7 mouse cellular contexts compared by ENCODE assay signal in genomic region chr16:35660222-35660621, GRCm38 (mm10).
DNase-seq lines count a peak whose midpoint lies in the region; ATAC-seq and TF ChIP-seq lines count a peak whose summit lies in the region.

No protein-coding gene starts in this region.

- no peaks in the 10 kb centered on the region for H3K36me3 ChIP-seq in ES-E14 (ENCODE audit: control insufficient read depth, insufficient read depth, low read length, poor library complexity, severe bottlenecking)
- H3K36me3 ChIP-seq in hindbrain, embryonic 11.5 days (ENCODE audit: control insufficient read depth, insufficient read depth, low read length): peaks cover 18% of the 10 kb centered on the region
- H3K36me3 ChIP-seq in liver, embryonic 15.5 days (replicated peaks): no peaks in the 10 kb centered on the region

- WGBS in hindbrain, embryonic 11.5 days: 22% methylated on average over 36 of the region's 36 CpGs
- 7% methylated on average over 36 of the region's 36 CpGs for WGBS in liver, embryonic 15.5 days (ENCODE audit: insufficient replicate concordance)

- H3K27me3 ChIP-seq in hindbrain, embryonic 11.5 days (ENCODE audit: control insufficient read depth, insufficient read depth, low read length): peaks cover 4% of the 10 kb centered on the region; the same call in 1 of the 2 replicates
- peaks cover 41% of the 10 kb centered on the region for H3K27me3 ChIP-seq in liver, embryonic 15.5 days

- peak overlapping the region; percentile 41 for H3K9ac ChIP-seq in ES-E14 (ENCODE audit: insufficient read depth, low read depth, low read length, poor library complexity, severe bottlenecking)
- H3K9ac ChIP-seq in hindbrain, embryonic 11.5 days (ENCODE audit: low read depth, low read length): no peak overlapping the region
- no peak overlapping the region for H3K9ac ChIP-seq in liver, embryonic 15.5 days

- H3K4me3 ChIP-seq in ES-E14 (ENCODE audit: insufficient read depth in 1 of 2, low read depth in 1 of 2, low read length in 2 of 2, poor library complexity in 1 of 2, severe bottlenecking in 1 of 2): peak overlapping the region; percentile 54 to 70
- peak overlapping the region; percentile 4; the same call in 1 of the 2 replicates for H3K4me3 ChIP-seq in hindbrain, embryonic 11.5 days (ENCODE audit: low read depth, low read length)
- 0 out of 2 replicates have a peak overlapping the region, but pooled peaks have one; percentile 14 for H3K4me3 ChIP-seq in liver, embryonic 15.5 days (replicated peaks)

- no peak for DNase-seq in ES-E14 (ENCODE audit: low read depth, low spot score)
- DNase-seq in adrenal gland, postnatal 25 days: peak; percentile 43
- peak; percentile 23 for DNase-seq in hindbrain, embryonic 11.5 days (ENCODE audit: low spot score)
- DNase-seq in left cerebral cortex, adult 9 months (ENCODE audit: low spot score in 2 of 2): no peak
- no peak for DNase-seq in ovary, postnatal 10 days (ENCODE audit: low spot score)
- DNase-seq in left cerebral cortex, adult 18-20 months (ENCODE audit: low spot score in 2 of 2): no peak

- no peak for ATAC-seq in hindbrain, embryonic 11.5 days (ENCODE audit: low FRiP score)
- no peak for ATAC-seq in liver, embryonic 15.5 days (ENCODE audit: insufficient read depth)

- in situ Hi-C loops in ES-E14 (cut with MboI; ENCODE audit: low sequenced_read_pairs in 2 of 2, unreplicated experiment in 2 of 2): no loop called here

- H3K4me1 ChIP-seq in ES-E14 (ENCODE audit: control insufficient read depth in 2 of 2, insufficient read depth in 2 of 2, low read length in 2 of 2, poor library complexity in 1 of 2): peaks cover 0 to 2% of the 10 kb centered on the region in 2 experiments; a peak in 1 of 4 replicates
- no peaks in the 10 kb centered on the region for H3K4me1 ChIP-seq in hindbrain, embryonic 11.5 days (replicated peaks; ENCODE audit: control insufficient read depth, insufficient read depth, low read length)
- H3K4me1 ChIP-seq in liver, embryonic 15.5 days (replicated peaks): no peaks in the 10 kb centered on the region

- H3K4me2 ChIP-seq in hindbrain, embryonic 11.5 days (replicated peaks; ENCODE audit: low read depth, low read length): peak overlapping the region; percentile 25
- peak overlapping the region; percentile 44 for H3K4me2 ChIP-seq in liver, embryonic 15.5 days

- no peak overlapping the region for H3K27ac ChIP-seq in ES-E14 (ENCODE audit: insufficient read depth, low read depth, low read length, poor library complexity, severe bottlenecking)
- H3K27ac ChIP-seq in hindbrain, embryonic 11.5 days (ENCODE audit: low read depth, low read length): no peak overlapping the region
- no peak overlapping the region for H3K27ac ChIP-seq in liver, embryonic 15.5 days (replicated peaks)

- H3K9me3 ChIP-seq in ES-E14 (ENCODE audit: control insufficient read depth, insufficient read depth, low read depth, low read length): no peaks in the 10 kb centered on the region
- H3K9me3 ChIP-seq in hindbrain, embryonic 11.5 days (ENCODE audit: control insufficient read depth, low read length): no peaks in the 10 kb centered on the region
- no peaks in the 10 kb centered on the region for H3K9me3 ChIP-seq in liver, embryonic 15.5 days (replicated peaks)

TF ChIP-seq in ES-E14, 5 proteins besides CTCF, POLR2A, EP300 and RAD21:
- TF ChIP-seq ZC3H11A (IDR thresholded peaks at IDR 0.05; ENCODE audit: borderline replicate concordance, low read depth, low read length): no peak
- no peak for TF ChIP-seq HCFC1 (IDR thresholded peaks at IDR 0.05; ENCODE audit: borderline replicate concordance, insufficient read depth, low read length)
- no peak for TF ChIP-seq MAFK (IDR thresholded peaks at IDR 0.05; ENCODE audit: insufficient read depth, low read depth, low read length)
- TF ChIP-seq ZNF384 (IDR thresholded peaks at IDR 0.05; ENCODE audit: low read depth, low read length): no peak
- TF ChIP-seq CHD2 (IDR thresholded peaks at IDR 0.05; ENCODE audit: low read depth, low read length): no peak

Comparison
In these comparisons a context has a peak if more than half of its experiments do, and no peak if none do; other contexts are left out.
1. DNase-seq: peak in adrenal gland, postnatal 25 days (single experiment) and hindbrain, embryonic 11.5 days (single experiment); none in ES-E14 (single experiment), left cerebral cortex, adult 9 months (0 of 2), ovary, postnatal 10 days (single experiment) and left cerebral cortex, adult 18-20 months (0 of 2).
2. H3K4me3 ChIP-seq: peak in every context shown above with its lines; median percentile 62 in ES-E14; 14 in liver, embryonic 15.5 days; 4 in hindbrain, embryonic 11.5 days.